Mouse (Mus musculus): Measurements from ENCODE around the gene Npnt. TPM values are rescaled to one million over a fixed set of nuclear protein-coding genes. Genes with fewer than 3 reads are reported as not detected.

Gene Npnt
- polyA plus RNA-seq (2011; ENCODE audit: insufficient read depth, insufficient read length, low replicate concordance, missing spikeins), result 0.87 TPM in 1 of 2 replicates, not detected in the other

GRCm38 (mm10) chr3:132949791-132950528, at the start of gene Npnt:
Gene Npnt (minus strand): TSS chr3:132950291.
- TF ChIP-seq POLR2A (IDR thresholded peaks at IDR 0.05; ENCODE audit: borderline replicate concordance, control insufficient read depth, low read depth, low read length) (no peak), CTCF (IDR thresholded peaks at IDR 0.05; ENCODE audit: control insufficient read depth, insufficient read depth, low read length) (no peak)
- under 1% methylated on average over 82 of the region's 82 CpGs for WGBS
- Histone ChIP-seq H3K4me1 (ENCODE audit: control insufficient read depth, insufficient read depth, low read length) (no peaks in the 10 kb centered on the region), H3K4me3 (replicated peaks; ENCODE audit: control insufficient read depth, low read depth, low read length) (no peak within 1 kb of the TSS), H3K27ac (ENCODE audit: control insufficient read depth, insufficient read depth, low read depth, low read length, poor library complexity) (no peak within 1 kb of the TSS; the same call in 1 of the 2 replicates)

GRCm38 (mm10) chr3:132996299-132996698, 46.2 kb upstream of the Npnt start:
- Histone ChIP-seq H3K27ac (ENCODE audit: control insufficient read depth, insufficient read depth, low read depth, low read length, poor library complexity) (no peak overlapping the region), H3K4me3 (replicated peaks; ENCODE audit: control insufficient read depth, low read depth, low read length) (no peak overlapping the region), H3K4me1 (ENCODE audit: control insufficient read depth, insufficient read depth, low read length) (no peaks in the 10 kb centered on the region)
- TF ChIP-seq POLR2A (IDR thresholded peaks at IDR 0.05; ENCODE audit: borderline replicate concordance, control insufficient read depth, low read depth, low read length), result no peak
- no peak for TF ChIP-seq CTCF (IDR thresholded peaks at IDR 0.05; ENCODE audit: control insufficient read depth, insufficient read depth, low read length)
- WGBS, result 89% methylated on average over 9 of the region's 9 CpGs

- Histone ChIP-seq H3K4me3 (replicated peaks; ENCODE audit: control insufficient read depth, low read depth, low read length) (no peak overlapping the region), H3K4me1 (ENCODE audit: control insufficient read depth, insufficient read depth, low read length) (no peaks in the 10 kb centered on the region), H3K27ac (ENCODE audit: control insufficient read depth, insufficient read depth, low read depth, low read length, poor library complexity) (no peak overlapping the region)
- TF ChIP-seq CTCF (IDR thresholded peaks at IDR 0.05; ENCODE audit: control insufficient read depth, insufficient read depth, low read length) (no peak), POLR2A (IDR thresholded peaks at IDR 0.05; ENCODE audit: borderline replicate concordance, control insufficient read depth, low read depth, low read length) (no peak)
- WGBS, result 90% methylated on average over 3 of the region's 3 CpGs
Observed at GRCm38 (mm10) chr3:132995904-132996267, 45.8 kb upstream of the Npnt start.

GRCm38 (mm10) chr3:132995172-132995903, 45.2 kb upstream of the Npnt start:
- 84% methylated on average over 7 of the region's 7 CpGs for WGBS
- no peak overlapping the region for H3K27ac ChIP-seq (ENCODE audit: control insufficient read depth, insufficient read depth, low read depth, low read length, poor library complexity)
- H3K4me1 ChIP-seq (ENCODE audit: control insufficient read depth, insufficient read depth, low read length), result no peaks in the 10 kb centered on the region
- TF ChIP-seq CTCF (IDR thresholded peaks at IDR 0.05; ENCODE audit: control insufficient read depth, insufficient read depth, low read length) (no peak), POLR2A (IDR thresholded peaks at IDR 0.05; ENCODE audit: borderline replicate concordance, control insufficient read depth, low read depth, low read length) (no peak)
- no peak overlapping the region for H3K4me3 ChIP-seq (replicated peaks; ENCODE audit: control insufficient read depth, low read depth, low read length)

- Histone ChIP-seq H3K27ac (ENCODE audit: control insufficient read depth, insufficient read depth, low read depth, low read length, poor library complexity) (no peak overlapping the region), H3K4me3 (replicated peaks; ENCODE audit: control insufficient read depth, low read depth, low read length) (no peak overlapping the region), H3K4me1 (ENCODE audit: control insufficient read depth, insufficient read depth, low read length) (no peaks in the 10 kb centered on the region)
- 89% methylated on average over 5 of the region's 5 CpGs for WGBS
- TF ChIP-seq POLR2A (IDR thresholded peaks at IDR 0.05; ENCODE audit: borderline replicate concordance, control insufficient read depth, low read depth, low read length) (no peak), CTCF (IDR thresholded peaks at IDR 0.05; ENCODE audit: control insufficient read depth, insufficient read depth, low read length) (no peak)
Observed at GRCm38 (mm10) chr3:132986188-132986587, 36.1 kb upstream of the Npnt start.

- H3K4me1 ChIP-seq (ENCODE audit: control insufficient read depth, insufficient read depth, low read length), result no peaks in the 10 kb centered on the region
- 90% methylated on average over 4 of the region's 4 CpGs for WGBS
- no peak for TF ChIP-seq POLR2A (IDR thresholded peaks at IDR 0.05; ENCODE audit: borderline replicate concordance, control insufficient read depth, low read depth, low read length)
- TF ChIP-seq CTCF (IDR thresholded peaks at IDR 0.05; ENCODE audit: control insufficient read depth, insufficient read depth, low read length), result no peak
- no peak overlapping the region for H3K4me3 ChIP-seq (replicated peaks; ENCODE audit: control insufficient read depth, low read depth, low read length)
- H3K27ac ChIP-seq (ENCODE audit: control insufficient read depth, insufficient read depth, low read depth, low read length, poor library complexity), result no peak overlapping the region
Observed at GRCm38 (mm10) chr3:132983845-132984485, 33.9 kb upstream of the Npnt start.

GRCm38 (mm10) chr3:132981968-132982367, 31.9 kb upstream of the Npnt start:
- H3K4me1 ChIP-seq (ENCODE audit: control insufficient read depth, insufficient read depth, low read length), result no peaks in the 10 kb centered on the region
- TF ChIP-seq CTCF (IDR thresholded peaks at IDR 0.05; ENCODE audit: control insufficient read depth, insufficient read depth, low read length) (no peak), POLR2A (IDR thresholded peaks at IDR 0.05; ENCODE audit: borderline replicate concordance, control insufficient read depth, low read depth, low read length) (no peak)
- H3K4me3 ChIP-seq (replicated peaks; ENCODE audit: control insufficient read depth, low read depth, low read length), result no peak overlapping the region
- 91% methylated on average over 2 of the region's 2 CpGs for WGBS
- H3K27ac ChIP-seq (ENCODE audit: control insufficient read depth, insufficient read depth, low read depth, low read length, poor library complexity), result no peak overlapping the region

Measured in bone marrow, adult 2 months (tissue).